Comparison of ENCODE assay signal across 23 mouse cellular contexts in genomic region chr12:28068584-28068983, GRCm38 (mm10).
DNase-seq lines count a peak whose midpoint lies in the region; ATAC-seq and TF ChIP-seq lines count a peak whose summit lies in the region.
"Had no signal": no experiment of that assay in that cellular context is flagged by ENCODE, and none has a peak within 500 bp of the region (broad histone marks: within the 10 kb centered on the region; RNA-seq: fewer than 3 reads in every experiment).

No protein-coding gene starts in this region.

- 0 out of 2 replicates have a peak overlapping the region, but pooled peaks have one; percentile 56 for H3K27ac ChIP-seq in forebrain, embryonic 10.5 days
- H3K27ac ChIP-seq in forebrain, embryonic 13.5 days, result no peak overlapping the region
- no peak overlapping the region for H3K27ac ChIP-seq in hindbrain, postnatal 0 days
- no peak overlapping the region; the same call in 1 of the 2 replicates for H3K27ac ChIP-seq in hindbrain, embryonic 12.5 days
- H3K27ac ChIP-seq in neural tube, embryonic 11.5 days (ENCODE audit: low read depth, low read length), result no peak overlapping the region
- H3K27ac ChIP-seq in neural tube, embryonic 15.5 days (replicated peaks), result no peak overlapping the region
- no peak overlapping the region for H3K27ac ChIP-seq in stomach, postnatal 0 days (replicated peaks)
- H3K27ac ChIP-seq: embryonic facial prominence, embryonic 15.5 days; forebrain, embryonic 12.5 days; layer of hippocampus, adult 2 months; liver, embryonic 13.5 days; neural tube, embryonic 12.5 days had no signal

- no peaks in the 10 kb centered on the region for H3K27me3 ChIP-seq in forebrain, embryonic 10.5 days (ENCODE audit: poor library complexity, severe bottlenecking)
- H3K27me3 ChIP-seq in forebrain, embryonic 13.5 days, result no peaks in the 10 kb centered on the region
- no peaks in the 10 kb centered on the region for H3K27me3 ChIP-seq in hindbrain, postnatal 0 days (ENCODE audit: insufficient read depth, low read length)
- H3K27me3 ChIP-seq in hindbrain, embryonic 12.5 days, result no peaks in the 10 kb centered on the region
- H3K27me3 ChIP-seq in neural tube, embryonic 11.5 days (ENCODE audit: control insufficient read depth, insufficient read depth, low read length), result no peaks in the 10 kb centered on the region
- H3K27me3 ChIP-seq in neural tube, embryonic 15.5 days (replicated peaks), result no peaks in the 10 kb centered on the region
- H3K27me3 ChIP-seq in stomach, postnatal 0 days (ENCODE audit: control insufficient read depth, insufficient read depth, low read length), result no peaks in the 10 kb centered on the region
- H3K27me3 ChIP-seq: embryonic facial prominence, embryonic 15.5 days; forebrain, embryonic 12.5 days; liver, embryonic 13.5 days; neural tube, embryonic 12.5 days had no signal

- no peak overlapping the region for H3K9ac ChIP-seq in forebrain, embryonic 13.5 days
- H3K9ac ChIP-seq in hindbrain, postnatal 0 days (replicated peaks; ENCODE audit: low read length), result no peak overlapping the region
- H3K9ac ChIP-seq in hindbrain, embryonic 12.5 days, result no peak overlapping the region
- no peak overlapping the region for H3K9ac ChIP-seq in neural tube, embryonic 11.5 days (ENCODE audit: low read length)
- no peak overlapping the region for H3K9ac ChIP-seq in neural tube, embryonic 15.5 days (replicated peaks)
- no peak overlapping the region for H3K9ac ChIP-seq in stomach, postnatal 0 days (ENCODE audit: low read length)
- H3K9ac ChIP-seq: embryonic facial prominence, embryonic 15.5 days; forebrain, embryonic 12.5 days; liver, embryonic 13.5 days; neural tube, embryonic 12.5 days had no signal

- WGBS in forebrain, embryonic 10.5 days, result 65% methylated on average over 2 of the region's 2 CpGs
- 54% methylated on average over 2 of the region's 2 CpGs for WGBS in forebrain, embryonic 13.5 days
- WGBS in hindbrain, postnatal 0 days, result 28% methylated on average over 2 of the region's 2 CpGs
- 37% methylated on average over 2 of the region's 2 CpGs for WGBS in hindbrain, embryonic 12.5 days
- WGBS in neural tube, embryonic 11.5 days, result 66% methylated on average over 2 of the region's 2 CpGs
- 46% methylated on average over 2 of the region's 2 CpGs for WGBS in neural tube, embryonic 15.5 days
- WGBS in stomach, postnatal 0 days, result 63% methylated on average over 2 of the region's 2 CpGs

- no peaks in the 10 kb centered on the region for H3K36me3 ChIP-seq in forebrain, embryonic 10.5 days (replicated peaks)
- H3K36me3 ChIP-seq in forebrain, embryonic 13.5 days (ENCODE audit: poor library complexity, severe bottlenecking), result no peaks in the 10 kb centered on the region
- H3K36me3 ChIP-seq in hindbrain, postnatal 0 days (ENCODE audit: insufficient read depth, low read length), result no peaks in the 10 kb centered on the region
- no peaks in the 10 kb centered on the region for H3K36me3 ChIP-seq in hindbrain, embryonic 12.5 days
- no peaks in the 10 kb centered on the region for H3K36me3 ChIP-seq in neural tube, embryonic 11.5 days (ENCODE audit: control insufficient read depth, insufficient read depth, low read length)
- H3K36me3 ChIP-seq in neural tube, embryonic 15.5 days, result no peaks in the 10 kb centered on the region
- no peaks in the 10 kb centered on the region for H3K36me3 ChIP-seq in stomach, postnatal 0 days (ENCODE audit: control insufficient read depth, insufficient read depth, low read length)
- H3K36me3 ChIP-seq: embryonic facial prominence, embryonic 15.5 days; forebrain, embryonic 12.5 days; G1E; liver, embryonic 13.5 days; neural tube, embryonic 12.5 days had no signal

- TF ChIP-seq CTCF in hindbrain, postnatal 0 days (IDR thresholded peaks at IDR 0.05; ENCODE audit: low read depth), result peak; percentile 33
- peak; percentile 44 for TF ChIP-seq CTCF in stomach, postnatal 0 days (IDR thresholded peaks at IDR 0.05; ENCODE audit: low read depth)

- H3K9me3 ChIP-seq in forebrain, embryonic 10.5 days, result no peaks in the 10 kb centered on the region
- no peaks in the 10 kb centered on the region for H3K9me3 ChIP-seq in forebrain, embryonic 13.5 days (replicated peaks)
- H3K9me3 ChIP-seq in hindbrain, postnatal 0 days (ENCODE audit: low read length), result no peaks in the 10 kb centered on the region
- no peaks in the 10 kb centered on the region for H3K9me3 ChIP-seq in hindbrain, embryonic 12.5 days (replicated peaks)
- no peaks in the 10 kb centered on the region for H3K9me3 ChIP-seq in neural tube, embryonic 11.5 days (ENCODE audit: control insufficient read depth, low read length)
- no peaks in the 10 kb centered on the region for H3K9me3 ChIP-seq in neural tube, embryonic 15.5 days (replicated peaks)
- H3K9me3 ChIP-seq in stomach, postnatal 0 days (ENCODE audit: control insufficient read depth, low read length), result no peaks in the 10 kb centered on the region
- H3K9me3 ChIP-seq: embryonic facial prominence, embryonic 15.5 days; forebrain, embryonic 12.5 days; liver, embryonic 13.5 days; neural tube, embryonic 12.5 days had no signal

- no peak overlapping the region for H3K4me2 ChIP-seq in forebrain, embryonic 13.5 days
- H3K4me2 ChIP-seq in hindbrain, postnatal 0 days (ENCODE audit: low read depth, low read length), result no peak overlapping the region
- no peak overlapping the region for H3K4me2 ChIP-seq in hindbrain, embryonic 12.5 days (replicated peaks)
- H3K4me2 ChIP-seq in neural tube, embryonic 11.5 days (ENCODE audit: low read depth), result no peak overlapping the region
- no peak overlapping the region for H3K4me2 ChIP-seq in neural tube, embryonic 15.5 days
- H3K4me2 ChIP-seq in stomach, postnatal 0 days (replicated peaks; ENCODE audit: low read depth), result no peak overlapping the region
- H3K4me2 ChIP-seq: embryonic facial prominence, embryonic 15.5 days; forebrain, embryonic 12.5 days; liver, embryonic 13.5 days; neural tube, embryonic 12.5 days had no signal

- H3K4me1 ChIP-seq in forebrain, embryonic 10.5 days, result peaks cover 8% of the 10 kb centered on the region; the same call in 1 of the 2 replicates
- H3K4me1 ChIP-seq in forebrain, embryonic 13.5 days, result no peaks in the 10 kb centered on the region
- no peaks in the 10 kb centered on the region for H3K4me1 ChIP-seq in hindbrain, postnatal 0 days (ENCODE audit: insufficient read depth, low read length)
- peaks cover 5% of the 10 kb centered on the region for H3K4me1 ChIP-seq in hindbrain, embryonic 12.5 days
- H3K4me1 ChIP-seq in neural tube, embryonic 11.5 days (ENCODE audit: control insufficient read depth, insufficient read depth, low read length), result no peaks in the 10 kb centered on the region
- H3K4me1 ChIP-seq in neural tube, embryonic 15.5 days, result peaks cover 5% of the 10 kb centered on the region
- H3K4me1 ChIP-seq in stomach, postnatal 0 days (replicated peaks; ENCODE audit: control insufficient read depth, insufficient read depth), result no peaks in the 10 kb centered on the region
- H3K4me1 ChIP-seq: embryonic facial prominence, embryonic 15.5 days; liver, embryonic 13.5 days; neural tube, embryonic 12.5 days had no signal

- ATAC-seq in forebrain, embryonic 13.5 days, result no peak
- ATAC-seq in hindbrain, postnatal 0 days, result no peak
- no peak for ATAC-seq in hindbrain, embryonic 12.5 days (ENCODE audit: low FRiP score)
- no peak for ATAC-seq in neural tube, embryonic 11.5 days (ENCODE audit: insufficient read depth, low FRiP score, low TSS enrichment)
- no peak for ATAC-seq in neural tube, embryonic 15.5 days (ENCODE audit: low FRiP score)
- ATAC-seq in stomach, postnatal 0 days (ENCODE audit: low FRiP score, low TSS enrichment), result no peak
- ATAC-seq: lung, postnatal 0 days had no signal

- no peak for TF ChIP-seq EP300 in stomach, postnatal 0 days (optimal IDR thresholded peaks at IDR 0.05)

- no peak for DNase-seq in forebrain, embryonic 10.5 days (ENCODE audit: extremely low spot score, low spot score)
- no peak for DNase-seq in hindbrain, postnatal 0 days (ENCODE audit: low spot score)
- DNase-seq in neural tube, embryonic 11.5 days (ENCODE audit: low spot score), result peak; percentile 24
- DNase-seq in stomach, postnatal 0 days (ENCODE audit: low spot score), result no peak
- no peak for DNase-seq in cerebellum, adult 18-20 months
- DNase-seq: adrenal gland, postnatal 14 days; cerebellum, adult 11-12 months; gastrocnemius, postnatal 10 days; heart, postnatal 14 days; kidney, adult 2 months; kidney, postnatal 10 days; layer of hippocampus, postnatal 36 days; liver, embryonic 13.5 days; right cerebral cortex, adult 18-20 months had no signal

- H3K4me3 ChIP-seq in forebrain, embryonic 10.5 days, result no peak overlapping the region
- H3K4me3 ChIP-seq in forebrain, embryonic 13.5 days, result no peak overlapping the region
- no peak overlapping the region for H3K4me3 ChIP-seq in hindbrain, postnatal 0 days (ENCODE audit: low read length)
- H3K4me3 ChIP-seq in hindbrain, embryonic 12.5 days, result no peak overlapping the region
- no peak overlapping the region for H3K4me3 ChIP-seq in neural tube, embryonic 11.5 days (ENCODE audit: low read depth, low read length)
- H3K4me3 ChIP-seq in neural tube, embryonic 15.5 days (replicated peaks), result no peak overlapping the region
- no peak overlapping the region for H3K4me3 ChIP-seq in stomach, postnatal 0 days (ENCODE audit: low read depth, low read length)
- H3K4me3 ChIP-seq: embryonic facial prominence, embryonic 15.5 days; forebrain, embryonic 12.5 days; layer of hippocampus, adult 2 months; liver, embryonic 13.5 days; neural tube, embryonic 12.5 days had no signal
